Mouse (Mus musculus): ENCODE measurements around the gene Vmn2r73. TPM values are rescaled to one million over a fixed set of nuclear protein-coding genes. Genes with fewer than 3 reads are reported as not detected.

Vmn2r73 gene
- not detected in 2 replicates for polyA plus RNA-seq (2015; fragmentation: Nextera tagmentation; extraction: Ambion mirVana)

DNA sequence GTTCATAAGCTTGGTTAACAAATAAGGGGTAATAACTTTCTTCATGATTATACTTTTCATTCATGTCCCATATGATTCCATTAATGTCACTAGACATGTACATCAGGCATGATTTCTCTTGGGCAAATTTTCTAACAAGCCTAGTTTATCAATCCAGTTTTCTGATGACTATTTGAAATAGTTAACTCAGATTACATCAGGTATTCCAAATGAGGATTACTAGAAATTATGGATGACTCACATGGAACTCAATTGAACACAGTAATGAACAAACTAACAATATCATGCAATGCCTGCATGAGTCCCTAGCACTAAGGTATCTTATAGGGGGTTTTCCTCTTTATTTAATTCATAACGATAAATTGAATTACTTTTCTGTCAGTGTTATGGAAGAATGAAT, at the start of gene Vmn2r73:
TSS of gene Vmn2r73 (minus strand) at position 101 of the 400 bp plus-strand sequence.

Other genes with a start within 250 kb of the Vmn2r73 start
- gene Vmn2r72, start 121.2 kb downstream of the Vmn2r73 start, polyA plus RNA-seq (2015; fragmentation: Nextera tagmentation; extraction: Ambion mirVana): not detected in 2 replicates
- gene Vmn2r74, start 85.4 kb upstream of the Vmn2r73 start, polyA plus RNA-seq (2015; fragmentation: Nextera tagmentation; extraction: Ambion mirVana): not detected in 2 replicates

Measured in urinary bladder, postnatal 0 days (tissue).